Mouse (Mus musculus): ENCODE data around the gene Wdfy1. TPM values are rescaled to one million over a fixed set of nuclear protein-coding genes. Genes with fewer than 3 reads are reported as not detected.

Wdfy1 gene
- polyA plus RNA-seq, 2 experiments = 20.8 to 31.1 TPM

- H3K27me3 ChIP-seq (ENCODE audit: control insufficient read depth, insufficient read depth, low read length) = no peaks in the 10 kb centered on the region
- H3K4me3 ChIP-seq (replicated peaks; ENCODE audit: low read length) = no peak overlapping the region
- H3K27ac ChIP-seq (replicated peaks; ENCODE audit: low read depth, low read length) = no peak overlapping the region
- ATAC-seq (ENCODE audit: low FRiP score, low read depth) = no peak
- no peaks in the 10 kb centered on the region for H3K9me3 ChIP-seq (ENCODE audit: control insufficient read depth, low read length)
- TF ChIP-seq POLR2A (IDR thresholded peaks at IDR 0.05; ENCODE audit: borderline replicate concordance, extremely low read depth, insufficient read depth, insufficient read length) = no peak
- WGBS = 86% methylated on average over 5 of the region's 5 CpGs
- H3K36me3 ChIP-seq (ENCODE audit: control insufficient read depth, insufficient read depth, low read length) = no peaks in the 10 kb centered on the region
- H3K9ac ChIP-seq (ENCODE audit: low read depth, low read length, severe bottlenecking) = no peak overlapping the region
- H3K4me2 ChIP-seq (replicated peaks; ENCODE audit: low read depth, low read length, severe bottlenecking) = no peak overlapping the region
- DNase-seq (ENCODE audit: low spot score) = no peak
- peaks cover 6% of the 10 kb centered on the region; the same call in 1 of the 2 replicates for H3K4me1 ChIP-seq (ENCODE audit: control insufficient read depth, insufficient read depth, low read length)
Observed at GRCm38 (mm10) chr1:79756417-79756816, 19.5 kb downstream of the Wdfy1 start.

- 61% methylated on average over 2 of the region's 2 CpGs for WGBS
- no peak overlapping the region for H3K9ac ChIP-seq (ENCODE audit: low read depth, low read length, severe bottlenecking)
- no peak for DNase-seq (ENCODE audit: low spot score)
- H3K27me3 ChIP-seq (ENCODE audit: control insufficient read depth, insufficient read depth, low read length) = no peaks in the 10 kb centered on the region
- no peaks in the 10 kb centered on the region for H3K36me3 ChIP-seq (ENCODE audit: control insufficient read depth, insufficient read depth, low read length)
- no peaks in the 10 kb centered on the region for H3K9me3 ChIP-seq (ENCODE audit: control insufficient read depth, low read length)
- no peak for ATAC-seq (ENCODE audit: low FRiP score, low read depth)
- no peak overlapping the region for H3K27ac ChIP-seq (replicated peaks; ENCODE audit: low read depth, low read length)
- H3K4me3 ChIP-seq (replicated peaks; ENCODE audit: low read length) = no peak overlapping the region
- no peak for TF ChIP-seq POLR2A (IDR thresholded peaks at IDR 0.05; ENCODE audit: borderline replicate concordance, extremely low read depth, insufficient read depth, insufficient read length)
- H3K4me1 ChIP-seq (ENCODE audit: control insufficient read depth, insufficient read depth, low read length) = peaks cover under 1% of the 10 kb centered on the region; the same call in 1 of the 2 replicates
- no peak overlapping the region for H3K4me2 ChIP-seq (replicated peaks; ENCODE audit: low read depth, low read length, severe bottlenecking)
Observed at GRCm38 (mm10) chr1:79755376-79755775, 20.6 kb downstream of the Wdfy1 start.

GRCm38 (mm10) chr1:79754936-79755335, 21.0 kb downstream of the Wdfy1 start:
- no peak for TF ChIP-seq POLR2A (IDR thresholded peaks at IDR 0.05; ENCODE audit: borderline replicate concordance, extremely low read depth, insufficient read depth, insufficient read length)
- Histone ChIP-seq H3K9ac (ENCODE audit: low read depth, low read length, severe bottlenecking) (no peak overlapping the region), H3K4me3 (replicated peaks; ENCODE audit: low read length) (no peak overlapping the region), H3K4me1 (ENCODE audit: control insufficient read depth, insufficient read depth, low read length) (no peaks in the 10 kb centered on the region), H3K27ac (replicated peaks; ENCODE audit: low read depth, low read length) (no peak overlapping the region), H3K9me3 (ENCODE audit: control insufficient read depth, low read length) (no peaks in the 10 kb centered on the region), H3K4me2 (replicated peaks; ENCODE audit: low read depth, low read length, severe bottlenecking) (no peak overlapping the region), H3K27me3 (ENCODE audit: control insufficient read depth, insufficient read depth, low read length) (no peaks in the 10 kb centered on the region), H3K36me3 (ENCODE audit: control insufficient read depth, insufficient read depth, low read length) (no peaks in the 10 kb centered on the region)
- 76% methylated on average over 3 of the region's 3 CpGs for WGBS
- DNase-seq (ENCODE audit: low spot score) = no peak
- no peak for ATAC-seq (ENCODE audit: low FRiP score, low read depth)

- H3K27ac ChIP-seq (replicated peaks; ENCODE audit: low read depth, low read length) = no peak overlapping the region
- no peaks in the 10 kb centered on the region for H3K4me1 ChIP-seq (ENCODE audit: control insufficient read depth, insufficient read depth, low read length)
- TF ChIP-seq POLR2A (IDR thresholded peaks at IDR 0.05; ENCODE audit: borderline replicate concordance, extremely low read depth, insufficient read depth, insufficient read length) = no peak
- H3K9me3 ChIP-seq (ENCODE audit: control insufficient read depth, low read length) = no peaks in the 10 kb centered on the region
- WGBS = 94% methylated on average over 3 of the region's 3 CpGs
- H3K9ac ChIP-seq (ENCODE audit: low read depth, low read length, severe bottlenecking) = no peak overlapping the region
- H3K27me3 ChIP-seq (ENCODE audit: control insufficient read depth, insufficient read depth, low read length) = no peaks in the 10 kb centered on the region
- H3K4me3 ChIP-seq (replicated peaks; ENCODE audit: low read length) = no peak overlapping the region
- no peak for ATAC-seq (ENCODE audit: low FRiP score, low read depth)
- DNase-seq (ENCODE audit: low spot score) = no peak
- no peaks in the 10 kb centered on the region for H3K36me3 ChIP-seq (ENCODE audit: control insufficient read depth, insufficient read depth, low read length)
- H3K4me2 ChIP-seq (replicated peaks; ENCODE audit: low read depth, low read length, severe bottlenecking) = no peak overlapping the region
Observed at GRCm38 (mm10) chr1:79753456-79753855, 22.5 kb downstream of the Wdfy1 start.

DNA sequence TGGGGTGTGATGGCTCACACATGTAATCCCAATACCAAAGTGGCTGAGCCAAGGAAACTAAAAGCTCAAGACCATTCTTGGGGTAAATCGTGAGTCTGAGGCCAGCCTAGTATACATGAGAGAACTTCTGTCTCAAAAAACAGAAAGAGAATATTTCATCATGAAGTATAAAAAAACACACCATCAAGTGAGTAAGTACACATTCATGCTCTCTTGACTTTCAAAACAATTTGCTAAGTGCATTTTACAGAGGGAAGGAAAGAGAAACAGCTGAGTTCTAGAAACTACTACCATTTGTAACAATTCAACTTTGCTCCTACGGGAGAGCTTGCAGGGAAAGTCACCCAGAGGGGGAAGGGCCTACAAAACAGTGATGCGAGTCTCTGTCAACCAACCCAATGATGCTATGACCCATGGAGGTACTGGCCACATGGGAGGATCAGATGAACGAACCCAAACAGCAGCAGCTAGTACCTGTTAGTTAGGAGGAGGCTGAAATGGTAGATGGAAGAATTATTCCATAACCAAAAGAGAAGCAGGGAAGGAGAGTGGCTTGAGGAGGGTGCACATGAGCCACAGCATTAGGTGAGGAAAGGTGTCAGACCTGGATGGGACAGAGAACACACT, 23.1 kb downstream of the Wdfy1 start:
- no peak overlapping the region for H3K27ac ChIP-seq (replicated peaks; ENCODE audit: low read depth, low read length)
- no peak overlapping the region for H3K4me3 ChIP-seq (replicated peaks; ENCODE audit: low read length)
- no peak for TF ChIP-seq POLR2A (IDR thresholded peaks at IDR 0.05; ENCODE audit: borderline replicate concordance, extremely low read depth, insufficient read depth, insufficient read length)
- no peak overlapping the region for H3K9ac ChIP-seq (ENCODE audit: low read depth, low read length, severe bottlenecking)
- DNase-seq (ENCODE audit: low spot score) = no peak
- no peak overlapping the region for H3K4me2 ChIP-seq (replicated peaks; ENCODE audit: low read depth, low read length, severe bottlenecking)
- H3K36me3 ChIP-seq (ENCODE audit: control insufficient read depth, insufficient read depth, low read length) = no peaks in the 10 kb centered on the region
- 85% methylated on average over 4 of the region's 4 CpGs for WGBS
- no peaks in the 10 kb centered on the region for H3K27me3 ChIP-seq (ENCODE audit: control insufficient read depth, insufficient read depth, low read length)
- ATAC-seq (ENCODE audit: low FRiP score, low read depth) = no peak
- H3K9me3 ChIP-seq (ENCODE audit: control insufficient read depth, low read length) = no peaks in the 10 kb centered on the region
- H3K4me1 ChIP-seq (ENCODE audit: control insufficient read depth, insufficient read depth, low read length) = no peaks in the 10 kb centered on the region
